In the genomic region with DNA sequence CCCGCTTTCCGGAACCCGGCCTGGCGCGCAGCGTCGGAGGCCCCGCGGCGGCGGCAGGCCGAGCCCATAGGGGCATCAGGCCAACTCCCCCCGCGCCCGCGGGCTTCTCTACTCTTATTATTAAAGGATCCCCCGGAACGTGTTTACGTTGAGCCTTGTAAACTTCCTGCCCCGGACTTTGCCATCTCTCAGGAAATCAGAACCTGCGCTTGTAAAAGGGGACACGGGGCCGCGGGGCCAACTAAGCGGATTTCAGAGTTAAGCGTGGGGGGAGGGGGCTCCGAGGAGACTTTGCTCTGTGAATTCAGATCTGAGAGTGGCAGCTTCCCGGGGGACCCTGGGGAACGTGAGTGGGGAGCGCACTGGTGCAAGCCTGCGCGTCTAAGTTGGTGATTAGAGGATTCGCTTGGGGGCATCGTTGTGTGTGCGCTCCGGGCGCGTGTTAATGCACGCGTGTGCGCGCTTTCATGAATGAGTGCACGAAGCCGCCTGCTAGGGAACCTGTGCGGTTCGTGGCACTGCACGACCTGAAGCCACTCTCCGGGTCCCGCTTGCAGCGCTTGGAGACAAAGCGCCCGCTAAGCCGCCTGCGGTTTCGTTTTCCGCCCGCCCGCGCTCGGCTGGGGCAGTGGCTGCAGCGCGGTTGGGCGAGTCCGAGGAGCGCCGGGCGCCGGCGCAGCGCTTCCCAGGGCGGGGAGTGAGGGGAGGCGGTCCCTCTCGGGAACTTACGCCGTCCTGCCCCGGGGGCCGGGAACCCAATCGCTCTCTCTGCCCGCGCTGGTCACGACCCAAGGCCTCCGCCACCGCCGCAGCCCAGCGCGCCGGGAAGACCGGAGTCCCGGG, we compare ENCODE assay signal across 8 mouse cellular contexts. TPM values are rescaled to one million over a fixed set of nuclear protein-coding genes. Genes with fewer than 3 reads are reported as not detected.
A peak's percentile ranks its signal among the peaks of the same experiment; 100 is the strongest.
DNase-seq lines count a peak whose midpoint lies in the region; ATAC-seq and TF ChIP-seq lines count a peak whose summit lies in the region.

No protein-coding gene starts in this region.

- no peak overlapping the region for H3K27ac ChIP-seq in brown adipose tissue, adult 24 weeks (replicated peaks; ENCODE audit: low read depth, low read length)
- H3K27ac ChIP-seq in intestine, embryonic 16.5 days (ENCODE audit: low read length) = peak overlapping the region; percentile 95

- peak overlapping the region; percentile 77 for H3K4me2 ChIP-seq in intestine, embryonic 16.5 days (ENCODE audit: low read depth, low read length)

- no peaks in the 10 kb centered on the region for H3K4me1 ChIP-seq in brown adipose tissue, adult 24 weeks (ENCODE audit: control insufficient read depth, insufficient read depth, insufficient read length, low read length)
- peaks cover 4% of the 10 kb centered on the region; the same call in 1 of the 2 replicates for H3K4me1 ChIP-seq in intestine, embryonic 16.5 days (ENCODE audit: control insufficient read depth, insufficient read depth, low read length)
- no peaks in the 10 kb centered on the region for H3K4me1 ChIP-seq in lung, adult 2 months (ENCODE audit: control insufficient read depth, insufficient read depth, low read length)

- peaks cover 79% of the 10 kb centered on the region for H3K27me3 ChIP-seq in intestine, embryonic 16.5 days (replicated peaks; ENCODE audit: control insufficient read depth, insufficient read depth, low read length)

- peak overlapping the region; percentile 73 for H3K4me3 ChIP-seq in brown adipose tissue, adult 24 weeks (ENCODE audit: insufficient read depth, low read depth, low read length)
- peak overlapping the region; percentile 62 for H3K4me3 ChIP-seq in intestine, embryonic 16.5 days (ENCODE audit: low read length)
- H3K4me3 ChIP-seq in lung, adult 2 months (replicated peaks; ENCODE audit: extremely low read depth, low read depth, low read length) = peak overlapping the region; percentile 96

- no peaks in the 10 kb centered on the region for H3K36me3 ChIP-seq in intestine, embryonic 16.5 days (ENCODE audit: control insufficient read depth, insufficient read depth, low read length)

- H3K9ac ChIP-seq in intestine, embryonic 16.5 days (ENCODE audit: low read depth, low read length) = peak overlapping the region; percentile 86

- under 1% methylated on average over 88 of the region's 89 CpGs for WGBS in intestine, embryonic 16.5 days
- WGBS in lung, adult 2 months = 1% methylated on average over 89 of the region's 89 CpGs

- H3K9me3 ChIP-seq in intestine, embryonic 16.5 days (ENCODE audit: control insufficient read depth, low read length) = no peaks in the 10 kb centered on the region

- peak; percentile 36; the same call in 1 of the 2 replicates for TF ChIP-seq POLR2A in lung, adult 2 months (IDR thresholded peaks at IDR 0.05; ENCODE audit: borderline replicate concordance, extremely low read depth, low read depth, low read length)

- peak; percentile 76 for ATAC-seq in intestine, embryonic 16.5 days
- ATAC-seq in cerebellum, adult (ENCODE audit: insufficient number of reproducible peaks, low FRiP score, low TSS enrichment) = no peak

- no peak for TF ChIP-seq CTCF in lung, adult 2 months (IDR thresholded peaks at IDR 0.05; ENCODE audit: insufficient read depth, low read length)

- DNase-seq in Muller cell, postnatal 12 days (ENCODE audit: inconsistent ontology term) = peak; percentile 94
- peak; percentile 65 to 78 for DNase-seq in gastrocnemius, postnatal 4 days (ENCODE audit: low spot score in 2 of 2)
- DNase-seq in lung, adult 2 months = peak; percentile 70
- DNase-seq in retina, postnatal 1 day = peak; percentile 79
- DNase-seq in c-Kit-positive CD71-positive TER-119-positive erythroid progenitor cells, embryonic 14.5 days (ENCODE audit: low spot score) = no peak

RNA-seq across cellular contexts. Expression of a gene that starts 0.9 kb away (rescaled TPM):
- not detected in 2 replicates for polyA plus RNA-seq in brown adipose tissue, adult 24 weeks (2012; ENCODE audit: insufficient read depth, insufficient read length, missing spikeins)
- total RNA-seq in gastrocnemius, postnatal 4 days (2021) = under 1 TPM; 0.25 to 0.39 TPM
- 86.9 and 88.3 TPM in 2 replicates for polyA plus RNA-seq in intestine, embryonic 16.5 days (2015; fragmentation: Nextera tagmentation; extraction: Ambion mirVana)
- 194 and 406 TPM in 2 replicates for polyA plus RNA-seq in lung, adult 2 months (2012; rRNA removed)

RNA-seq across cellular contexts. Expression of a gene that starts 24.9 kb away (rescaled TPM):
- polyA plus RNA-seq in brown adipose tissue, adult 24 weeks (2012; ENCODE audit: insufficient read depth, insufficient read length, missing spikeins) = 25.1 and 32.1 TPM in 2 replicates
- total RNA-seq in gastrocnemius, postnatal 4 days (2021) = 10 to 100 TPM; 18.2 to 19.6 TPM
- 48.9 TPM in 2 replicates for polyA plus RNA-seq in intestine, embryonic 16.5 days (2015; fragmentation: Nextera tagmentation; extraction: Ambion mirVana)
- polyA plus RNA-seq in lung, adult 2 months (2012; rRNA removed) = 44.7 and 51.6 TPM in 2 replicates

RNA-seq across cellular contexts. Expression of a gene that starts 32.7 kb away (rescaled TPM):
- 0.36 TPM in 1 of 2 replicates, not detected in the other for polyA plus RNA-seq in brown adipose tissue, adult 24 weeks (2012; ENCODE audit: insufficient read depth, insufficient read length, missing spikeins)
- 1 to 10 TPM; 1.3 TPM for total RNA-seq in gastrocnemius, postnatal 4 days (2021)
- polyA plus RNA-seq in intestine, embryonic 16.5 days (2015; fragmentation: Nextera tagmentation; extraction: Ambion mirVana) = 0.20 and 0.22 TPM in 2 replicates
- 1.4 and 1.6 TPM in 2 replicates for polyA plus RNA-seq in lung, adult 2 months (2012; rRNA removed)

RNA-seq across cellular contexts. Expression of a gene that starts 44.4 kb away (rescaled TPM):
- polyA plus RNA-seq in brown adipose tissue, adult 24 weeks (2012; ENCODE audit: insufficient read depth, insufficient read length, missing spikeins) = not detected in 2 replicates
- total RNA-seq in gastrocnemius, postnatal 4 days (2021) = under 1 TPM; 0.13 to 0.39 TPM
- polyA plus RNA-seq in intestine, embryonic 16.5 days (2015; fragmentation: Nextera tagmentation; extraction: Ambion mirVana) = 5.2 and 5.8 TPM in 2 replicates
- 2.5 and 3.0 TPM in 2 replicates for polyA plus RNA-seq in lung, adult 2 months (2012; rRNA removed)

Comparison
In these comparisons a context has a peak if more than half of its experiments do, and no peak if none do; other contexts are left out.
1. RNA of a gene that starts 0.9 kb away (polyA plus RNA-seq): 194 to 406 TPM in lung, adult 2 months and 86.9 to 88.3 TPM in intestine, embryonic 16.5 days; not detected in brown adipose tissue, adult 24 weeks; every median in the first group is over 10 times any median in the second.
2. Peak in every context shown above with its lines, with median percentiles within 50 percentile points of each other: H3K4me3 ChIP-seq.